Mouse (Mus musculus) lung, adult 2 months (tissue): Measurements from ENCODE around the gene Senp3.

ENCODE experiments used
- CTCF ChIP-seq: fragments of 200-500 bp; IDR thresholded peaks from 2 replicates; pipeline ENCODE4 v1.5.1; 2011; ENCODE audit warnings: mild to moderate bottlenecking, low read length, control low read depth; ENCODE audit not compliant: insufficient read depth
- POLR2A ChIP-seq: fragments of 200-500 bp; IDR thresholded peaks from 2 replicates; pipeline ENCODE4 v1.6.1; 2011; ENCODE audit warnings: low read depth, mild to moderate bottlenecking, control low read depth, low read length, borderline replicate concordance; ENCODE audit errors: extremely low read depth

GRCm38 (mm10) chr11:69654760-69655159, 27.1 kb downstream of the Senp3 start:
- TF ChIP-seq POLR2A = no peak
- TF ChIP-seq CTCF = no peak
